Mouse (Mus musculus) thymus, adult 2 months (tissue): ENCODE measurements around the gene Nr2f6. TPM values are rescaled to one million over a fixed set of nuclear protein-coding genes. Genes with fewer than 3 reads are reported as not detected.

Experiments used
- DNase-seq: peaks from one replicate; pipeline ENCODE4 v3.0.0; 2021
- H3K27ac ChIP-seq: fragments of 200-500 bp; 2 replicates; pipeline ENCODE4 v1.5.1; 2012; ENCODE audit warnings: low read length, control low read depth; ENCODE audit not compliant: control insufficient read depth, insufficient read depth
- H3K27me3 ChIP-seq: fragments of 200-500 bp; 2 replicates; pipeline ENCODE4 v1.6.1; 2012; ENCODE audit warnings: mild to moderate bottlenecking, low read length, moderate library complexity, mixed read lengths; ENCODE audit not compliant: control insufficient read depth, insufficient read depth
- H3K36me3 ChIP-seq: fragments of 200-500 bp; 2 replicates; pipeline ENCODE4 v1.6.1; 2012; ENCODE audit warnings: mild to moderate bottlenecking, low read length, moderate library complexity; ENCODE audit not compliant: control insufficient read depth, insufficient read depth
- H3K4me1 ChIP-seq: fragments of 200-500 bp; replicated peaks from 2 replicates; pipeline ENCODE4 v1.6.1; 2012; ENCODE audit warnings: low read length; ENCODE audit not compliant: control insufficient read depth, insufficient read depth
- H3K4me3 ChIP-seq: fragments of 200-500 bp; 2 replicates; pipeline ENCODE4 v1.5.1; 2012; ENCODE audit warnings: mild to moderate bottlenecking, low read length, control low read depth, moderate library complexity; ENCODE audit not compliant: control insufficient read depth, insufficient read depth
- CTCF ChIP-seq: fragments of 200-500 bp; IDR thresholded peaks from 2 replicates; pipeline ENCODE4 v1.5.1; 2012; ENCODE audit warnings: mild to moderate bottlenecking, control low read depth, low read length, moderate library complexity, borderline replicate concordance; ENCODE audit not compliant: control insufficient read depth, poor library complexity, insufficient read depth; ENCODE audit errors: extremely low read depth
- POLR2A ChIP-seq: fragments of 200-500 bp; IDR thresholded peaks from 2 replicates; pipeline ENCODE4 v1.6.1; 2012; ENCODE audit warnings: mild to moderate bottlenecking, low read length, control low read depth, moderate library complexity; ENCODE audit not compliant: control insufficient read depth, poor library complexity, insufficient read depth; ENCODE audit errors: extremely low read depth
- WGBS: fragments of 180-500 bp; shearing (Covaris S2); methylation state at CpG from one replicate; pipeline ENCODE4 v1.1.7; 2018; 5-methylcytosine and 5-hydroxymethylcytosine counted together
- polyA plus RNA-seq: library from polyadenylated mRNA; depleted of rRNA; stranded (reverse); fragments of >200 nt; gene quantifications from 2 replicates; pipeline ENCODE4 v1.2.3, GENCODE M21; 2012

Nr2f6 gene
- polyA plus RNA-seq, 1 experiment, result 71.2 TPM

DNA sequence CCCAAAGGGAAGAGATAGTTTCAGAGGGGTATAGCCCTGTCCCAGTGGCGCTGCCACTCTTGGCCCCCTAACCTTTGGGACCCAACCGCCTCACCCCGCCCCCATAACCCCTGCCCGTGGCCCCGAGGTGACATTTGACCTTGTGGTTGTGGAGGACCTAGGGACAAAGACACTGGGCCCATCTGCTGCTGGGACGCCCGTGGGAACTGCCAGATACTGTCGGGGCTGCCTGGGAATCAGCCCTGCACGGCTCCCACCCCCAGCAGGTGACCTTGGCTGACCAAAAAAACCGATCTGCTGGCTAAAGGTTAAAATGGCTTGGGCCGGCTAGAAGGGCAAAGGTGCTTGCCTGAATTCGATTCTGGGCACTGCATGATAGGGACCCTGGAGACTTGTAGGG lies 1.6 kb upstream of the Nr2f6 start:
- Histone ChIP-seq H3K27ac (no peak overlapping the region), H3K36me3 (no peaks in the 10 kb centered on the region), H3K4me3 (no peak overlapping the region), H3K4me1 (peaks cover 19% of the 10 kb centered on the region), H3K27me3 (peaks cover 16% of the 10 kb centered on the region; the same call in 1 of the 2 replicates)
- 92% methylated on average over 12 of the region's 12 CpGs for WGBS
- no peak for DNase-seq
- TF ChIP-seq POLR2A, result no peak
- no peak for TF ChIP-seq CTCF

- Histone ChIP-seq H3K4me1 (peaks cover 19% of the 10 kb centered on the region), H3K4me3 (peak overlapping the region; percentile 47), H3K36me3 (no peaks in the 10 kb centered on the region), H3K27ac (no peak overlapping the region), H3K27me3 (peaks cover 16% of the 10 kb centered on the region; the same call in 1 of the 2 replicates)
- WGBS, result 12% methylated on average over 66 of the region's 80 CpGs
- TF ChIP-seq CTCF (no peak), POLR2A (no peak)
- peak; percentile 64 for DNase-seq
Observed at GRCm38 (mm10) chr8:71381971-71382961, 506 bp upstream of the Nr2f6 start.

DNA sequence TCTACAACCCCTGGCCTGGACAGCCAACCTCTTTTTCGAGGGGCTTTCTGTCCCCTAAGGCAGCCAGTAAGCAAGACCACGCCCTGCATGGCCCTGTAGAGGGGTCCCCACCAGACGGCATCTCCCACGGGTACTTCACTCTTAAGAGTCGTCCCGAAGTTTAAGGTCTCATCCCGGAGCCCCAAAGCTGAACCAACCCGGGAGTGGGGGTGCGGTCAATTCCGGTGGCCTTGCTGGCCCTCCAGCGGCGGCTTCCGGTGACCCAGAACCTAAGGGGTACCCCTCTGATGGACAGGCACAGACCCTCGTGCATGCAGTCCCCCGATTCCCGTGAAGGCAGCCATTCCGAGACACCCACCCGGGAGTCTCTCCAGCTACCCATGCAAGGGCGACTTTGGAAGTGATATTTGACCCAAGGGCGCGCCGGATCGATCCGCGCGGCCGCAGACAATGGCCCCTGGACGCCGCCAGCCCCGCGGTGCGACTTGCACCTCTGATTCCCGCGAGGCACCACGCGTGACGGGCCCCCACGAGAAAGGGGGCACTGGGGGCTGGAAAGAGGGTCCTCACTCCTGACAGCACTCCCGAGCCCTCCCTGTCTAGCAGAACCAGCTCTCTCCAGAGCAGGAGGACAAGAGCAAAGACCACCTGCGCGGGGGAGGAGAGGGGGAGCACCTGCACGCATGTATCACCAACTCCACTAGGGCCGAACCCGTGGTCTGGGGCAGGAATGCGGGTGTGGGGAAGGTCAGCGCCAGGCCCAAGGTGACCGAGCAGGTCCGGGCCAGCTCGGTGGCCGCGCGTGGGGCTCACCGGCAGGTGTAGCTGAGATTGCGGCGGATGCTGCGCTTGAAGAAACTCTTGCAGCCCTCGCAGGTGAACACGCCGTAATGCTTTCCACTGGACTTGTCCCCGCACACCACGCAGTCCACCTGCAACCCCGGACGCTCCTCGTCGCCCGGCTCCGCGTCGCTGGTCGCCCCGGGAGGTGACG lies 1.3 kb downstream of the Nr2f6 start:
- Histone ChIP-seq H3K36me3 (no peaks in the 10 kb centered on the region), H3K27me3 (peaks cover 16% of the 10 kb centered on the region; the same call in 1 of the 2 replicates), H3K27ac (no peak overlapping the region), H3K4me1 (peaks cover 26% of the 10 kb centered on the region), H3K4me3 (peak overlapping the region; percentile 57)
- TF ChIP-seq POLR2A, result no peak
- no peak for TF ChIP-seq CTCF
- DNase-seq, result no peak
- 14% methylated on average over 72 of the region's 72 CpGs for WGBS

GRCm38 (mm10) chr8:71379512-71380075 lies 2.2 kb downstream of the Nr2f6 start:
- no peaks in the 10 kb centered on the region for H3K36me3 ChIP-seq
- DNase-seq, result no peak
- H3K27ac ChIP-seq, result no peak overlapping the region
- peaks cover 29% of the 10 kb centered on the region for H3K4me1 ChIP-seq
- WGBS, result 80% methylated on average over 3 of the region's 3 CpGs
- H3K27me3 ChIP-seq, result peaks cover 16% of the 10 kb centered on the region; the same call in 1 of the 2 replicates
- TF ChIP-seq CTCF, result no peak
- no peak for TF ChIP-seq POLR2A
- H3K4me3 ChIP-seq, result no peak overlapping the region

DNA sequence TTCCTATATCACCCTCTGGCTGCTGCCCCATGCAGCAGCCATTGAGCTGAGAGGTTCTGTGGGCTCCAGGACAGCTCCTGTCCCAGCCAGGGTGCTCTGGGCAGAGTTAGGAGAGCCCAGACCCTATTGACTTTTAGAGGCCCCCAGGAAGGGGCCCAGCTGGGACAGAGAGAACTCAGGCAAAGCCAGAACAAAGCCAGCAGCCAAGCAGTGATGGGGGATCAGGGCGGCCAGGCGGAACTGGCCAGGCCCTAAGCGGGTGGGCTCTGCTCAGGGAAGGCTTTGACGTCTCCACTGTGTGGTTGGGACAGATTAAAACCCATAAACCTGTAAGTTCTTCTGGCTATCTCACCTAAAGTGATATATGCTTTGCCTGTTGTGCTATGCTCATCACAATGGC lies 2.8 kb downstream of the Nr2f6 start:
- DNase-seq, result no peak

DNA sequence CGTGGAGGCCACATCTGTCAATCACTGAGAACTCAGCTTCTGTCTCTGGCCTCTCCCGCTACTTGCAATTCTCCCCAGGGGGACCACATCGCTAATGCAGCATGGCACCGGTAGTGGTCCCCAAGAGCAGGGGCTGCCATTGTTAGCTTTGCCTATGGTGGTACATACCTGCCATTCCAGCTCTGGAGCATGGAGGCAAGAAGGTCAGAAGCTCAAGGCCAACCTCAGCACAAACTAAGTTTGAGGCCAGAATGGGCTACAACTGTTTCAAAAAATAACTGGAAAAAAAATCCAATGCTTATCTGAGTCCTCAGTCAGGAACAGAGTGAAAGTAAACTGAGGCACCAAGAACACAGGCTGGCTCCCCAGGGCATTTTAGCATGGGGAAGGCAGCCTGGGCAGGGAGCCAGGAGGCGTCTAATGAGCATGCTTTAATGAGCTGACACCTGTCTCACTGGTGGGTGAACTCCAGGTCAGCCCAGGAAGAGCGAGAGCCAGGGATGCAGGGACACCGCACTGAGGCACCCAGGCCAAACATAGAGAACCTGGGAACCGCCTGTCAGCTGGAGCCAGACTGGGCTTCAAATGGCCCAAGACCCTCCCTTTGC lies 5.2 kb downstream of the Nr2f6 start:
- Histone ChIP-seq H3K4me3 (no peak overlapping the region), H3K27me3 (peaks cover 16% of the 10 kb centered on the region; the same call in 1 of the 2 replicates), H3K27ac (no peak overlapping the region), H3K4me1 (peaks cover 28% of the 10 kb centered on the region), H3K36me3 (no peaks in the 10 kb centered on the region)
- TF ChIP-seq CTCF, result no peak
- no peak for TF ChIP-seq POLR2A
- no peak for DNase-seq
- WGBS, result 79% methylated on average over 8 of the region's 8 CpGs

More for the DNA sequence above, 2.8 kb downstream of the Nr2f6 start:
- WGBS, result 93% methylated on average over 4 of the region's 4 CpGs
- no peak overlapping the region for H3K4me3 ChIP-seq
- peaks cover 29% of the 10 kb centered on the region for H3K4me1 ChIP-seq
- no peak for TF ChIP-seq CTCF
- no peak for TF ChIP-seq POLR2A
- peaks cover 16% of the 10 kb centered on the region; the same call in 1 of the 2 replicates for H3K27me3 ChIP-seq
- H3K27ac ChIP-seq, result no peak overlapping the region
- H3K36me3 ChIP-seq, result no peaks in the 10 kb centered on the region
